Mouse (Mus musculus) layer of hippocampus, adult 2 months (tissue): Measurements from ENCODE around the gene Rap1gap2. TPM values are rescaled to one million over a fixed set of nuclear protein-coding genes. Genes with fewer than 3 reads are reported as not detected.
A peak's percentile ranks its signal among the peaks of the same experiment; 100 is the strongest.

Experiments used
- DNase-seq, 2 experiments: peaks; one replicate each; pipeline ENCODE4 v3.0.0; 2022; ENCODE audit warnings: low spot score in 2 of 2
- H3K27ac ChIP-seq: fragments of 200-600 bp; 2 replicates; pipeline ENCODE4 v1.8.1; 2022
- H3K4me3 ChIP-seq: fragments of 200-600 bp; 2 replicates; pipeline ENCODE4 v1.8.1; 2022; ENCODE audit warnings: mild to moderate bottlenecking
- CTCF ChIP-seq: fragments of 200-600 bp; conservative IDR thresholded peaks from 2 replicates; pipeline ENCODE4 v1.8.1; 2022; ENCODE audit warnings: antibody characterized with exemption, mild to moderate bottlenecking, moderate library complexity
- total RNA-seq, 2 experiments: library from RNA; stranded (reverse); gene quantifications; 2 replicates each; pipeline ENCODE4 v1.2.3; 2021

The Rap1gap2 gene
- total RNA-seq, 2 experiments from 2014 or later: 129 to 135 TPM

GRCm38 (mm10) chr11:74491130-74491529, 119.6 kb downstream of the Rap1gap2 start:
- H3K27ac ChIP-seq: no peak overlapping the region
- H3K4me3 ChIP-seq: no peak overlapping the region
- TF ChIP-seq CTCF: no peak
- no peak for DNase-seq

GRCm38 (mm10) chr11:74489239-74489638, 121.5 kb downstream of the Rap1gap2 start:
- TF ChIP-seq CTCF: no peak
- no peak for DNase-seq
- Histone ChIP-seq H3K4me3 (no peak overlapping the region), H3K27ac (no peak overlapping the region)

- Histone ChIP-seq H3K4me3 (no peak overlapping the region), H3K27ac (no peak overlapping the region)
- no peak for DNase-seq
- no peak for TF ChIP-seq CTCF
These were observed 122.8 kb downstream of the Rap1gap2 start for GRCm38 (mm10) chr11:74487952-74488351.

- Histone ChIP-seq H3K27ac (peak overlapping the region; percentile 76), H3K4me3 (no peak overlapping the region)
- peak; percentile 46 to 67 for DNase-seq
- TF ChIP-seq CTCF: no peak
These were observed 125.1 kb downstream of the Rap1gap2 start for GRCm38 (mm10) chr11:74485435-74486217.

- DNase-seq: no peak
- no peak for TF ChIP-seq CTCF
- Histone ChIP-seq H3K27ac (peak overlapping the region; percentile 68; the same call in 1 of the 2 replicates), H3K4me3 (no peak overlapping the region)
These were observed 126.8 kb downstream of the Rap1gap2 start for GRCm38 (mm10) chr11:74483871-74484270.

- Histone ChIP-seq H3K27ac (no peak overlapping the region), H3K4me3 (no peak overlapping the region)
- DNase-seq: no peak
- TF ChIP-seq CTCF: no peak
These were observed 127.4 kb downstream of the Rap1gap2 start for GRCm38 (mm10) chr11:74483153-74483817.

GRCm38 (mm10) chr11:74481797-74482196, 128.9 kb downstream of the Rap1gap2 start:
- Histone ChIP-seq H3K27ac (no peak overlapping the region), H3K4me3 (no peak overlapping the region)
- no peak for DNase-seq
- peak; percentile 54 for TF ChIP-seq CTCF

- TF ChIP-seq CTCF: no peak
- Histone ChIP-seq H3K4me3 (no peak overlapping the region), H3K27ac (peak overlapping the region; percentile 79)
- peak; percentile 51 to 71 for DNase-seq
These were observed 130.9 kb downstream of the Rap1gap2 start for GRCm38 (mm10) chr11:74479715-74480289.

GRCm38 (mm10) chr11:74478877-74479276, 131.8 kb downstream of the Rap1gap2 start:
- Histone ChIP-seq H3K4me3 (no peak overlapping the region), H3K27ac (peak overlapping the region; percentile 79; the same call in 1 of the 2 replicates)
- no peak for DNase-seq
- TF ChIP-seq CTCF: no peak

- Histone ChIP-seq H3K27ac (no peak overlapping the region), H3K4me3 (no peak overlapping the region)
- TF ChIP-seq CTCF: no peak
- no peak for DNase-seq
These were observed 138.0 kb downstream of the Rap1gap2 start for GRCm38 (mm10) chr11:74472671-74473070.

GRCm38 (mm10) chr11:74468195-74468594, 142.5 kb downstream of the Rap1gap2 start:
- H3K4me3 ChIP-seq: no peak overlapping the region
- no peak for DNase-seq
- no peak for TF ChIP-seq CTCF
- no peak overlapping the region for H3K27ac ChIP-seq

- Histone ChIP-seq H3K27ac (no peak overlapping the region), H3K4me3 (no peak overlapping the region)
- no peak for DNase-seq
- peak; percentile 72 for TF ChIP-seq CTCF
These were observed 145.0 kb downstream of the Rap1gap2 start for GRCm38 (mm10) chr11:74465712-74466111.
